Comparison of ENCODE assay signal across 8 mouse cellular contexts in the genomic region with DNA sequence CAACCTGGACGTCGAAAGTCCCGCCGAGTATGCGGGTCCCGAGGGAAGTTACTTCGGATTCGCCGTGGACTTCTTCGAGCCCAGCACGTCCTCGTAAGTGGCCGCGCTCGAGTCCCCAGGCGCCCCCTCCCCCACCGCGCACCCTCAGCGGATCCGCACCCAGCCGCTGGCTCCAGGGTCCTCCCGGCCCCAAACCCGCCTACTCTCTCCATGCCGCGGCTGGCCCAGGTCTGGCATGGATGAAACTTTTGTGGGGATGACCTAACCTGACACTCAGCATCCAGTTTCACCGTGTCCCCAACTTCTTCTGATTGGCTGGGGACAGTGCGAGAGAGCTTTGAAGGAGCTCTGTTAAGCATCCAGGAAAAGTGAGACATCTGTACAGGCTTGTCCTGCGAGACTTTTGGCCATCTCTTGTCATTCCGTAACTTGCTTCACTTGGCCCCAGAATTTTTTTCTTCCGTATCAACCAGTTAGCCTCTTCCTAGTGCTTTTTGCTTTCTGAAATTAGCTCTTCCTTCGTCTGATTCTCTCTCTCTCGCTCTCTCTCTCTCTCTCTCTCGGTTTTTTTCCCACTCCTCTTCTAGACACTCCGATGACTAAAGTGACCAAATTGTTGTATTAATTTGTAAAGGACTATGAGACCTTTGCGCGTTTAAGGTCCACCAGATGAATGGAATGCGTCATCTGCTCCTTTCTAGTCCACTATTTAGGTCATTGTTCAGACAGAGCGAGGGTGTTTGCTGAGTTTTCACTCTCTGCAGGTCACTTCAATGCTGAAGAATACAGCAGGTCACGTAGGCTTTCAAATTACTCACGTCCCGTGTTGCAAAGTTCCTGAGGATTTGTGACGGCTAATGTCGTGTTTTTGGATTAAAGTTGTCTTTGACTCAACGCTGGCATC. TPM values are rescaled to one million over a fixed set of nuclear protein-coding genes. Genes with fewer than 3 reads are reported as not detected.
DNase-seq lines count a peak whose midpoint lies in the region; ATAC-seq and TF ChIP-seq lines count a peak whose summit lies in the region.

No protein-coding gene starts in this region.

- ATAC-seq in embryonic facial prominence, embryonic 12.5 days (ENCODE audit: insufficient number of reproducible peaks, insufficient read depth, low FRiP score, low TSS enrichment), result peak; percentile 57
- ATAC-seq in heart, embryonic 11.5 days (replicated peaks; ENCODE audit: insufficient number of reproducible peaks, low FRiP score, low TSS enrichment), result peak; percentile 71
- peak; percentile 73 for ATAC-seq in kidney, embryonic 15.5 days (replicated peaks; ENCODE audit: low FRiP score)
- peak; percentile 65 for ATAC-seq in lung, embryonic 15.5 days (ENCODE audit: borderline replicate concordance, extremely low read depth, low FRiP score, low TSS enrichment)

- H3K36me3 ChIP-seq in embryonic facial prominence, embryonic 12.5 days, result no peaks in the 10 kb centered on the region
- no peaks in the 10 kb centered on the region for H3K36me3 ChIP-seq in heart, embryonic 11.5 days (ENCODE audit: control insufficient read depth, insufficient read depth, low read length)
- H3K36me3 ChIP-seq in kidney, embryonic 15.5 days, result no peaks in the 10 kb centered on the region; the same call in 1 of the 2 replicates
- H3K36me3 ChIP-seq in lung, embryonic 15.5 days, result no peaks in the 10 kb centered on the region

- peak overlapping the region; percentile 90 for H3K9ac ChIP-seq in embryonic facial prominence, embryonic 12.5 days
- peak overlapping the region; percentile 91 for H3K9ac ChIP-seq in heart, embryonic 11.5 days (ENCODE audit: low read depth, low read length)
- peak overlapping the region; percentile 96 for H3K9ac ChIP-seq in kidney, embryonic 15.5 days
- peak overlapping the region; percentile 74 for H3K9ac ChIP-seq in lung, embryonic 15.5 days

- H3K4me2 ChIP-seq in embryonic facial prominence, embryonic 12.5 days (replicated peaks), result peak overlapping the region; percentile 65
- H3K4me2 ChIP-seq in heart, embryonic 11.5 days, result peak overlapping the region; percentile 78
- H3K4me2 ChIP-seq in kidney, embryonic 15.5 days, result peak overlapping the region; percentile 69
- peak overlapping the region; percentile 66 for H3K4me2 ChIP-seq in lung, embryonic 15.5 days

- 3% methylated on average over 44 of the region's 44 CpGs for WGBS in embryonic facial prominence, embryonic 12.5 days
- 6% methylated on average over 40 of the region's 44 CpGs for WGBS in heart, embryonic 11.5 days (ENCODE audit: insufficient replicate concordance)
- WGBS in kidney, embryonic 15.5 days, result 3% methylated on average over 44 of the region's 44 CpGs
- 2% methylated on average over 44 of the region's 44 CpGs for WGBS in lung, embryonic 15.5 days
- 2% methylated on average over 44 of the region's 44 CpGs for WGBS in olfactory bulb, adult 2 months

- no peaks in the 10 kb centered on the region for H3K9me3 ChIP-seq in embryonic facial prominence, embryonic 12.5 days
- no peaks in the 10 kb centered on the region for H3K9me3 ChIP-seq in heart, embryonic 11.5 days (replicated peaks; ENCODE audit: control insufficient read depth, low read length)
- no peaks in the 10 kb centered on the region for H3K9me3 ChIP-seq in kidney, embryonic 15.5 days (replicated peaks)
- H3K9me3 ChIP-seq in lung, embryonic 15.5 days, result no peaks in the 10 kb centered on the region

- H3K4me3 ChIP-seq in embryonic facial prominence, embryonic 12.5 days, result peak overlapping the region; percentile 87
- peak overlapping the region; percentile 71 for H3K4me3 ChIP-seq in heart, embryonic 11.5 days (ENCODE audit: low read depth, low read length)
- peak overlapping the region; percentile 90 for H3K4me3 ChIP-seq in kidney, embryonic 15.5 days (replicated peaks)
- H3K4me3 ChIP-seq in lung, embryonic 15.5 days, result peak overlapping the region; percentile 79
- peak overlapping the region; percentile 84 for H3K4me3 ChIP-seq in olfactory bulb, adult 2 months (ENCODE audit: insufficient read depth, low read depth, low read length)

- peak; percentile 59 to 66 for DNase-seq in B cell, adult 2 months
- peak; percentile 59 for DNase-seq in adipocyte (ENCODE audit: low spot score)
- DNase-seq in thymus, postnatal 36 days, result peak; percentile 63 to 65

- no peaks in the 10 kb centered on the region for H3K27me3 ChIP-seq in embryonic facial prominence, embryonic 12.5 days
- H3K27me3 ChIP-seq in heart, embryonic 11.5 days (ENCODE audit: control insufficient read depth, insufficient read depth, low read length), result no peaks in the 10 kb centered on the region
- no peaks in the 10 kb centered on the region for H3K27me3 ChIP-seq in kidney, embryonic 15.5 days
- no peaks in the 10 kb centered on the region for H3K27me3 ChIP-seq in lung, embryonic 15.5 days

- TF ChIP-seq POLR2A in olfactory bulb, adult 2 months (IDR thresholded peaks at IDR 0.05; ENCODE audit: insufficient read depth, low read depth, low read length), result no peak; the same call in 1 of the 2 replicates

- peaks cover 12% of the 10 kb centered on the region; the same call in 1 of the 2 replicates for H3K4me1 ChIP-seq in embryonic facial prominence, embryonic 12.5 days
- peaks cover 22% of the 10 kb centered on the region for H3K4me1 ChIP-seq in heart, embryonic 11.5 days (ENCODE audit: control insufficient read depth, insufficient read depth, low read length)
- peaks cover 28% of the 10 kb centered on the region for H3K4me1 ChIP-seq in kidney, embryonic 15.5 days
- peaks cover 38% of the 10 kb centered on the region for H3K4me1 ChIP-seq in lung, embryonic 15.5 days
- H3K4me1 ChIP-seq in olfactory bulb, adult 2 months (ENCODE audit: control insufficient read depth, insufficient read depth, low read length), result peaks cover 9% of the 10 kb centered on the region

- peak overlapping the region; percentile 99 for H3K27ac ChIP-seq in embryonic facial prominence, embryonic 12.5 days
- H3K27ac ChIP-seq in heart, embryonic 11.5 days (ENCODE audit: low read depth, low read length), result peak overlapping the region; percentile 91
- H3K27ac ChIP-seq in kidney, embryonic 15.5 days, result peak overlapping the region; percentile 99
- peak overlapping the region; percentile 96 for H3K27ac ChIP-seq in lung, embryonic 15.5 days
- H3K27ac ChIP-seq in olfactory bulb, adult 2 months (ENCODE audit: insufficient read depth, low read depth, low read length), result peak overlapping the region; percentile 80

- TF ChIP-seq CTCF in olfactory bulb, adult 2 months (IDR thresholded peaks at IDR 0.05; ENCODE audit: insufficient read depth, low read depth, low read length), result no peak

RNA-seq across cellular contexts. Expression of gene Itgav, which starts 0.9 kb away (rescaled TPM):
- 73.7 and 83.2 TPM in 2 replicates for polyA plus RNA-seq in embryonic facial prominence, embryonic 12.5 days (2016; fragmentation: Nextera tagmentation; extraction: Ambion mirVana)
- polyA plus RNA-seq in heart, embryonic 11.5 days (2014; fragmentation: Nextera tagmentation; extraction: Ambion mirVana), result 75.9 and 87.7 TPM in 2 replicates
- 101 and 105 TPM in 2 replicates for polyA plus RNA-seq in kidney, embryonic 15.5 days (2015; fragmentation: Nextera tagmentation; extraction: Ambion mirVana)
- 64.4 and 64.8 TPM in 2 replicates for polyA plus RNA-seq in lung, embryonic 15.5 days (2015; fragmentation: Nextera tagmentation; extraction: Ambion mirVana)
- polyA plus RNA-seq in olfactory bulb, adult 2 months (2012; ENCODE audit: insufficient read depth, insufficient read length, low replicate concordance, missing spikeins), result not detected in 2 replicates

Comparison
In these comparisons a context has a peak if more than half of its experiments do, and no peak if none do; other contexts are left out.
1. Peak in every context shown above with its lines: DNase-seq, ATAC-seq, H3K4me3 ChIP-seq and H3K27ac ChIP-seq.